Comparison of ENCODE assay signal across 8 mouse cellular contexts in the genomic region with DNA sequence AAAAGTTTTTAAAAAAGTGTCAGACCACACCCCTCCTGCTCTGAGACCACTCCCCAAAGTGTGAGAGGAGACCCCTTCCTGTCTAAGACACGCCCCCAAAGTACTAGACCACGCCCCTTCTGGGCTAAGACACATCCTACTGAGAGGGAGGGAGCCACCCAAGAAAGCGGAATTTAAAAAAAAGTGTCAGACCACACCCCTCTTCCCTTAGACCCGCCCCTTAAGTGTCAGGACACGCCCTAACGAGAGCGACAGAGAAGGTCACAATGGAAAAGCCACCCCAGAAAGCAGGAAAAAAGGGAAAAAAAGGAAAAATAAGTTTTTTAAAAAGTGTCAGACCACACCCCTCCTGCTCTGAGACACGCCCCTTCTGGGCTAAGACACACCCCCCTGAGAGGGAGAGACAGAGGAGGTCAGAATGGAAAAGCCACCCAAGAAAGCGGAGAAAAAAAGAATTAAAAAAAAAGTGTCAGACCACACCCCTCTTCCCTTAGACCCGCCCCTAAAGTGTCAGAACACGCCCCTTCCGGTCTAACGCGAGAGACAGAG. TPM values are rescaled to one million over a fixed set of nuclear protein-coding genes. Genes with fewer than 3 reads are reported as not detected.
DNase-seq lines count a peak whose midpoint lies in the region; ATAC-seq lines count a peak whose summit lies in the region.

No protein-coding gene starts in this region.

- WGBS in heart, embryonic 11.5 days (ENCODE audit: insufficient replicate concordance), result 43% methylated on average over 14 of the region's 14 CpGs
- WGBS in limb, embryonic 15.5 days, result 51% methylated on average over 14 of the region's 14 CpGs

- no peak overlapping the region for H3K4me3 ChIP-seq in heart, embryonic 11.5 days (ENCODE audit: low read depth, low read length)
- no peak overlapping the region for H3K4me3 ChIP-seq in limb, embryonic 15.5 days

- no peak overlapping the region for H3K9ac ChIP-seq in heart, embryonic 11.5 days (ENCODE audit: low read depth, low read length)
- no peak overlapping the region for H3K9ac ChIP-seq in limb, embryonic 15.5 days

- peak; percentile 49 for DNase-seq in layer of hippocampus, adult 9-11 months
- DNase-seq in layer of hippocampus, postnatal 25 days (ENCODE audit: extremely low spot score in 1 of 2, low spot score in 1 of 2), result no peak
- peak; percentile 65 for DNase-seq in MEL-GATA-1-ER (ENCODE audit: extremely low read depth, low read depth)
- peak; percentile 19 to 47 for DNase-seq in cerebellum, postnatal 25 days
- DNase-seq in ovary, postnatal 14 days (ENCODE audit: low spot score), result peak; percentile 31
- peak; percentile 32 for DNase-seq in urinary bladder, postnatal 10 days (ENCODE audit: low spot score)

- peaks cover 41% of the 10 kb centered on the region for H3K36me3 ChIP-seq in heart, embryonic 11.5 days (ENCODE audit: control insufficient read depth, insufficient read depth, low read length)
- H3K36me3 ChIP-seq in limb, embryonic 15.5 days, result peaks cover 38% of the 10 kb centered on the region

- no peak overlapping the region for H3K4me2 ChIP-seq in heart, embryonic 11.5 days
- H3K4me2 ChIP-seq in limb, embryonic 15.5 days, result no peak overlapping the region

- peaks cover 48% of the 10 kb centered on the region for H3K9me3 ChIP-seq in heart, embryonic 11.5 days (replicated peaks; ENCODE audit: control insufficient read depth, low read length)
- H3K9me3 ChIP-seq in limb, embryonic 15.5 days, result peaks cover 32% of the 10 kb centered on the region

- H3K27ac ChIP-seq in heart, embryonic 11.5 days (ENCODE audit: low read depth, low read length), result no peak overlapping the region
- H3K27ac ChIP-seq in limb, embryonic 15.5 days, result no peak overlapping the region

- peak; percentile 15 for ATAC-seq in heart, embryonic 11.5 days (replicated peaks; ENCODE audit: insufficient number of reproducible peaks, low FRiP score, low TSS enrichment)
- peak; percentile 7; the same call in 1 of the 2 replicates for ATAC-seq in limb, embryonic 15.5 days (ENCODE audit: insufficient number of reproducible peaks, low FRiP score, low TSS enrichment, low read depth)

- no peaks in the 10 kb centered on the region for H3K4me1 ChIP-seq in heart, embryonic 11.5 days (ENCODE audit: control insufficient read depth, insufficient read depth, low read length)
- 0 out of 2 replicates have a peak, but pooled peaks cover 3% of the 10 kb centered on the region for H3K4me1 ChIP-seq in limb, embryonic 15.5 days

- H3K27me3 ChIP-seq in heart, embryonic 11.5 days (ENCODE audit: control insufficient read depth, insufficient read depth, low read length), result no peaks in the 10 kb centered on the region
- no peaks in the 10 kb centered on the region for H3K27me3 ChIP-seq in limb, embryonic 15.5 days

RNA-seq across cellular contexts. Expression of a gene that starts 14.5 kb away (rescaled TPM):
- not detected for total RNA-seq in layer of hippocampus, postnatal 25 days (2021)
- not detected in 2 replicates for polyA plus RNA-seq in heart, embryonic 11.5 days (2014; fragmentation: Nextera tagmentation; extraction: Ambion mirVana)
- not detected in 2 replicates for polyA plus RNA-seq in limb, embryonic 15.5 days (2015; fragmentation: Nextera tagmentation; extraction: Ambion mirVana)

RNA-seq across cellular contexts. Expression of a gene that starts 44.5 kb away (rescaled TPM):
- not detected for total RNA-seq in layer of hippocampus, postnatal 25 days (2021)
- polyA plus RNA-seq in heart, embryonic 11.5 days (2014; fragmentation: Nextera tagmentation; extraction: Ambion mirVana), result not detected in 2 replicates
- polyA plus RNA-seq in limb, embryonic 15.5 days (2015; fragmentation: Nextera tagmentation; extraction: Ambion mirVana), result not detected in 2 replicates

Comparison
In these comparisons a context has a peak if more than half of its experiments do, and no peak if none do; other contexts are left out.
1. DNase-seq: peak in layer of hippocampus, adult 9-11 months (single experiment), MEL-GATA-1-ER (single experiment), cerebellum, postnatal 25 days (2 of 2), ovary, postnatal 14 days (single experiment) and urinary bladder, postnatal 10 days (single experiment); none in layer of hippocampus, postnatal 25 days (0 of 2).